Mouse (Mus musculus) cerebellum, postnatal 36 days (tissue): ENCODE results near the gene Dgki.
"Not testable (repeated sequence)": the region's sequence is repeated elsewhere in the genome, so short reads cannot be mapped to it uniquely, and the experiment has no call there.

ENCODE experiments used
- DNase-seq, 2 experiments: peaks; one replicate each; pipeline ENCODE4 v3.0.0; 2021 to 2022; ENCODE audit warnings: mixed read lengths in 2 of 2

Gene Dgki

DNA sequence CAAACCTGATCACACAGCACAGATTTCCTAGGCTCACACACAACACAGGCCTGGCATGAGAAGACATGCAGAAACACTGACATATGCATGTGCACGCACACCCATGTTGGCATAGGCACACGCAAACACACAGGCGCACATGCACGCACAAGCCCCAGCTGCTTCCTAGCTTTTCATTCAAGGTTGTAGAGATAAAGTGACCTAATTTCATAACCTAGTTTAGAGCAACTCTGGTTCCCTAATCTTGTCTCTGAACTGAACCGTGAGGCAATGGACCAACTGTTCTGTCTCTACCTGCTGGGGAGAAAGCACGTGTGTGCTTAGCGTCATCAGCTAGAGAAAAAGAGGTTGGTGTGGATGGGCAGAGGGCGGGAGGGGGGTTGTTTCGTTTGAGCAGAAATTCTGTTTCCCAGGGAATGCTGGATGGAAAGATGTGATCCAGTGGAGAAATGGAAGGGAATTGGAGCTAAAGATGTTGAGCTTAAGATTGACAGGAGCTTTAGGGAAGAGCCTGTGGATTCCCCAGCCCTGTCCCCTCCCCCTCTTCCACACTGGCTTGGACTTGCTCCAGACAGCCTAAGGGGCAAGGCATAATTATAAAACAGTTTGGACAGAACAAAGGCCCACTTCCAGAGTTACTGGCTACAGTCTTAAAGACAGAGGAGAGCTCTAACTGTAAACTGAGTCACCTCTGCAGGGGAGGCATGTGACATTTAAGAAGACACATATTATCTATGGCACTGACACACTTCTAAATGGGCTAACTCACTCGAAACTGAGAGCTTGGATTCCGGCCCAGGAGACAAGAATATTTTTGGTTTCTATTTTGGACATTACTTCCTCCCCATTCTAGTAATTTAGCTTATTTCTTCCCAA, 156.8 kb downstream of the Dgki start:
- peak; percentile 26 to 46 for DNase-seq

DNA sequence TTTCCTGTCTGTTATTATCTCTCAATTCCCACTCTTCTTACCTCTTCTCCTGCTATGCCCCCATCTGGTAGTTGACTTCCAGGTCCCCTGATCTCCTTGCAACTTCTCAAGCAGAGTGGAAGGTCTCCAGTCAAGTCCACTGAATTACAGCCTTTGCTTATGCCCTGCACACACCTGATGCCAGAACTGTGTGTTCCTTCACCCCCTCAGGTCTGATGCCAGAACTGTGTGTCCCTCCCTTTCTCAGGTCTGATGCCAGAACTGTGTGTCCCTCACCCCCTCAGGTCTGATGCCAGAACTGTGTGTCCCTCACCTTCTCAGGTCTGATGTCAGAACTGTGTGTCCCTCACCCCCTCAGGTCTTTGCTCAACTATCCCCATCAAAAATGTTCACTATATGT, 161.2 kb downstream of the Dgki start:
- DNase-seq = no peak

DNA sequence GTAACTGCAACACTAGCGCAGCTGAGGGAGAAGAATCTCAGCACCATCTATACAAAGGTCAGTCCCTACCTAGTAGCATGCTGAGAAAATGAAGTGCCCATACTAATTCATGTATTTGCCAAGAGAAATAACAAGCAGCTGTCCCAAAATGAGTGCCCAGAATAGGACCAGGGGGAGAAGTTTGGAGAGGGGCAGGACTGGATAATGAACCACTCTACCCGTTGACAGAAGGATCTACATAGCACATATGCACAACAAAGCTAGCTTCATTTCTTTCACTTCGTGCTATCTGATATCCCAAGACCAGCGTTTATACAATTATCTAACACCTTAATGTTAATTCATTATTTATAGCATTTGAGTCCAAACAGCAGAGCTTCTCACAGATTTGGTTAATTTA, 168.7 kb downstream of the Dgki start:
- no peak for DNase-seq

DNA sequence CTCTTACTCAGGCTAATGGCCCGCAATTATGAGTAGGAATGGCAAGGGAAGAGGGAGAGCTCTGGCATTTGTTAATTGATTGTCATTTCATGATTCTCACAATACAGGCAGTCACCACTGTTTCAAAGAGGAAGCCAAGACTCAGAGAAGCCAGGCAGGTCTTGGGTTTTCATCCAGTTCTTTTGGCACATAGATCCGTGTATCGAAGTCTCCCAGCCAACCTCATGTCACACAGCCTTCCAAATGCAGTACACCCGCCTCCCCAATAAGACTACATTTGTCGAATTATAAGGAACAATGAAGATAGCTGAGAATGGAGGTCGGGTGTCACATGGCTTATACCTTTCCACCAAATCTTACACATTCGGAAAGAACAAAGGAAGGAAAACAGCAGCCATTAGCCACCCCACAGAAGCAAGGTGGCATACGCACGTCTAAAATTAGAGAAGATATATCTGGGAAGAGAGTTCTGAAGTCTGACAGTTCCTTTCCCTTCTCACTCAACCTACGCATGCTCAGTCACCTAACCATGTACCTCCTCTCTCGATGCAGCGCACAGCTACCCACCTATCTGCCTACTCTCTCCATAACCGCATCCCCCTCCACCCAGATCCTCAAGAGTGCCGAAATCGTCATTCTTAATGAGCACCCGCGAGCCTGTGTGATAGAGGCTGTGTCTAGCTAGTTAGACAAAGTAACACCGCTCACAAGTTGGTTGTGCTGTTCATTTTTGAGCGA, 179.4 kb downstream of the Dgki start:
- DNase-seq = no peak

DNA sequence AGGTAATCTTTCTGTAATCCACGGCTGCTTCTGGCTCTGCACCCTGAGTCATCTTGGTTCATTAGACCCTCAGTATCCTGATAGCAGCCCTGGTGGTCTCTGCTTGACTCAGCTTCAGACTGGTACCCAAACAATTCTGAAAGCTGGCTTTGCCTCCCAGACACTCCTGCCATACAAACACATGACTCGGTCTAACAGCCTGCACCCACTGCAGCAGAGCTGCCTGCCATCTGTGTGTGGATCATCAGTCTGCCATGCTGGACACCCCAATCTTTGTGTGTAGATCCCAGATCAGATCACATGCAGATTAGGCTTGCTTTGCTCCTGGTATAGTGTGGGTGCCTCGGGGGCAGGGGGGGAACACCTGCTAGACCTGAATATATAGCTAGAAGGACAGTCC, 180.8 kb downstream of the Dgki start:
- DNase-seq = no peak

DNA sequence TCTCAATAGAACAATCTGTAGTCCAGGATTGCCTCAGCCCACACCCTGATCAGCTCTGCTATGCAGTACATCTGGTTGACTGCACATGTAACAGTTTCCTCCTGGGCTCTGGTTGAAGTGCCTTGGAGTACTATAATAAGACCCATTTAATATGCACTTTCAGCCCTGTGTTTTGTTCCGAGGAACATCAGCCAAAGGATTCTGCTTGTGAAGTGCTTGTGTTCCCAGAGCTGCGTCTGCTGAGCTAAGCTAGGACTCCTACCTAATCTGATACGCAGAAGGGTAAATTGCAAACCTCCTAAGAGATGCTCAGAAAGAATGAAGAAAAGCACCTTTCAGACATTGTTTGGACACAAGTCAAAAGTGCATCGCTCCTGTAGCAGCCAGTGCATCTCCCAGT, 186.9 kb downstream of the Dgki start:
- DNase-seq = no peak

DNA sequence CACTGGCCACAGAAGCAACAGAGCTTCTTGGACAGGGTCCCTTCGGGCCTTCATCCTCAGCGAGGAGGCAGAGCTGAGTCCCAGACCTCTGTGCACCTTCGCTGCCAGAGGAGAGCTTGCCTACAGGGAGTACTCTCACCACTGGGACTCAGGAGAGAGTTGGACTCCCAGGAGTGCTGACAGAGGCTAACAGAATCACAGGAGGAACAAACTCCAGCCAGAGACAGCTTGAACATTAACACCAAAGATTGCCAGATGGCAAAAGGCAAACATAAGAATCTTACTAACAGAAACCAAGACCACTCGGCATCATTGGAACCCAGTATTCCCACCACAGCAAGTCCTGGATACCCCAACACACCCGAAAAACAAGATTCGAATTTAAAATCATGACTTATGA, 193.7 kb downstream of the Dgki start:
- DNase-seq = not testable (repeated sequence)

DNA sequence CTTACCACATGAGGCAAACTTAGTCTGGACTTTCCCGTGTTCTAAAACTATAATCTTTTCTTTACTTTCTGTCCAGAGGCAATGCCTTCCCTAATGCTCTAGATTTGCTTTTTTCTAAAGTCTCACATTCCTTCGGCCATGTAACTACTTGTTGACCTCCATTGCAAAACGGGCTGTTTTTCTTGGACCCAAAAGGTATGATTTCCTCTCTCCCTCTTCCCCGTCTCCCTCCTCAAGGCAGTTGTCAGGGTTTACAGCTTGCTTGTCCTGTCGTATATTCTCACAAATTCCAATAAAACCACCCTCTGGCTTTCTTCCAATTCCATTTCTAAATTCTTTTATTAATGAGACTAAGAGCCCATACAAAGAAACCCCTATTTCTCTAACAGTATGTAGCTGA, 199.6 kb downstream of the Dgki start:
- DNase-seq = no peak

DNA sequence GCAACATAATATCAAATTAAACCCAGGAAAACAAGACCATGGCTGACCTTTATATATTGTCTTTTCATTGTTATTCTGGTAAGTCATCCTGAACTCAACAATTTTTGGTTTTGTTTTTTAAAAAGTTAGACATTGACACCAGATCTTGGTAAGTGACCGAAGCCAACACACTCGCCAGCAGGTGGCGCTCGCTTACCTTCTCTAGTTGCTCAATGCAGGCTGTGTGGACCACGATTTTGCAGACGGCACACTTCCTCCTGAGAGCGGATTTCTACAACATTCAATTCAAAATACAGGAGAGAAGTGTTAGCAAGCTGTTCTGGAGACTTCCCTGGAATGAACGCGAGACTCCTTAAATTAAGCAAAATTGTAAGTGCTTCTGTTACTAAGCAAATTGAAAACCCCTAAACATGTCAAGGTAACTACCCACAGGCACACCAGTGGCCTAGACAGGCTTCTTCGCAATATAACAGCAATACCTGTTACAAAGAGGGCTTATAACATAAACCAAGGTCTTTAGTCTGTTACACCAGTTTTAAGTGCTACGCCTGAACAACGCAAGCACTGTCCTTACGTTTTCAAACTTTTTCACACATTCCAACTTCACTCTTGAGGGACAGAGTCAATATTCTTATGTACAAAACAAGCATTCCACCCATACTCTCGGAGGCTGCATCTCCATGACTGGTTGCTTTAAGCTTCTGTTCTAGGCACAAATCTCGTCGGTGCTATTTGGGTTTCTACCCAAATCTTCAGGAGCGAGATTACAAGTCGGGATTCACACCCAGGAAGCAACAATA, 202.4 kb downstream of the Dgki start:
- peak; percentile 84 to 90 for DNase-seq

DNA sequence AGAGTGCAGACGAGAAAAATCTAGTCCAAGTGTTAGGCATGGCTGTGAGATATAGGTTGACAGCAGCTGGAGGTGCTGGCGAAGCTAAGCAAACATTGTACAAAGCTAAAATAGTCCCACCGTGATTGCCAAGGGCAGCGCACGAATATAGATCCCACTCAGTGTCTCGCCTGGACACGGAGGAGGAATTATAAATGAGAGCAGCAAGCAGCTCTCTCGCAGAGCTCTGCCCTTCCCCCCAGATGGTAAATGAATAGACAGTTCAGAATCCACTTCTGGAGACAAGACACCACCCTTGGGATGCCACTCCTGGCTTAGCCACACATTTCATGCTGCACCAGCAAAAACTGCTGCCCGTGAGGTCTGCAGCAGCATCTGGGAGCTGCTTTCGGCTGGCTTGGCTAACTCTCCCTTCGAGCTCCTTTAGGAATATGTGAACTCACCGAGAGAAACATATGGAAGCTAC, 203.1 kb downstream of the Dgki start:
- DNase-seq = no peak

DNA sequence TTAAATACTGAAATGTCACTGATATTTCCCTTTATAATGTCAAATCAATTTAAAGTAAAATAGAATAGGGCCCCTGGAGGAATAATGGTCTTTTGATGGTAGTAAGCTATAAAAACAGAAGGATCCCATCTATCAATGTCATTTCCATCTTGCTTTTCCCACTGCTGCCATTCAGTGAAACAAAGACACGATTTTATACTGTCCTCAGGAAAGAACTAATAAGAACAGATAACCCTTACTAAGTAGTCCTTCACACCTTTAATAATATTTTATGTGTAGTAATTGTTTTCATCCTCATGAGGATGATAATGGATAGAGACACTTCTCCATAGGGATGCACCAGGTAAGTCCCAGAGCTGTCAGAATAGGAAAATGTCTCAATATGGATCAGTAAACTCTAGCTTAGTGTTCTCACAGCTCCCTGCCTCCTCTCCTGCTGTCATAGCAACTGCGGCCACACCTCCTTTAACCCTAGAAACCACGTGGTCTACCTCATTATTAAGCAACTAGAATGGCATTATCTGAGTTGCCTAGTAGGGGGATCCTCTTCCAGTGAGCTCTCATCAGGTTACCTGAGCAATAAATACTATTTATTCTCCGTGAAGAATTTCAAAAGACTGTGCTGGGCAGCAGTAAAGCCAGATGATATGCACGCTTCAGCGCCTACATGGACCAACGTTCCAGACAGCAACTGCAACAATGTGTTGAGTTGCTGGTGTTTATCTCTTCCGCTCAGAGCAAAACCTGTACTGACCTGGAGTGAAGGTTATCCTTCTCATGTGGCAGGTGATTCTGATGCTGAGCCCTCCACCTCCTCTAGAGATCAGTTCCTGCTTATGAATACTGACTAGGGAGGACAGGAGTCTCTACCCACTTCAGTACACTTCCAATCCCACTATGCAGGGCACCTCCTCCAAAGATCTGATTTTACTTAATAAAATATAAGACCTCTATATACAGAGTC, 210.6 kb downstream of the Dgki start:
- DNase-seq = no peak

DNA sequence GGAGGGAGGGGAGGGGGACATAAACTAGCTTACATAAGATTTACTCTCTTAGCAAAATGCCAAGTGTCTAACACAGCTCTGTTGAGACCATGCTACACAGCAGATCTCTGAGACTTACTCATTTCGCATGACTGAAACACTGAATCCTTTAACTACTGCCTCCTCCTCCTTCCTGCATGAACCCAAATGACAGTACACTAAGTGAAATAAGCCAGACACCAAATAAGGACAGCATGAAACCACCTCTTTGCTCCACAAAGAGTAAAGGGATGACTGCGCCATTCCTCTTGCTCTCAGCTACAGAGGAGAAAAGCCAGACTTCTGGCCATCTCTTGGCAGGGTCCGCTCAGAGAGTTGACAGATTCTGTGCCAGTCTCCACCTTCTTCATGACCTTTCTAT, 217.0 kb downstream of the Dgki start:
- DNase-seq = no peak

DNA sequence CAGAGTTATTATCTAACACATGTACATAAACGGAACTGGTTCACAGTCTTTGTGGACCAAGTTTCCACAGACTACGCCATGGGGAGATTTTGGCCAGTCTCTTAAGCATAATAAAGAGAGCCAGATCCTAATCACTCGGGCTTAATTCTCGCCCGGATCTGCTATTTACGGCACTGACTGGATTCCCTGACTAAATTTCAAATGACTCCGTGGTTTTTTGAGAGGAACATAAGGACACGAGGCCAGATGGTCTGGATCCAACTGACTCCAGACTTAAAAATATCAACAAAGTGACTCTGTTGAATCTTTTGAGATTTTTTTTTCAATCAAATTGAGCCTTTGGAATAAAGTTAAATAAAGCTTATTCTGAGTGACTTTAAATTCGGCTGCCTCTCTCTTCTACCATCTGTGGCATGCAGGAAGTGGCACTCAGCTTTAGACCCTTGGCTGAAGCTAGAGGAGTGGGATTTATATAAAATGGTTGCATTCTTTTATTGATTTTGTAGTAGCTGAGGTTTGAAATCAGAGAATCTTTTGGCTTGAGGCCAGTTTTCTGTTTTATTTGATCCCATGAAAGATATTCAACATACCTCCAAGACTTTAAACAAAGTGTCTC, 227.5 kb downstream of the Dgki start:
- DNase-seq = peak in 1 of 2 experiments; percentile 31

DNA sequence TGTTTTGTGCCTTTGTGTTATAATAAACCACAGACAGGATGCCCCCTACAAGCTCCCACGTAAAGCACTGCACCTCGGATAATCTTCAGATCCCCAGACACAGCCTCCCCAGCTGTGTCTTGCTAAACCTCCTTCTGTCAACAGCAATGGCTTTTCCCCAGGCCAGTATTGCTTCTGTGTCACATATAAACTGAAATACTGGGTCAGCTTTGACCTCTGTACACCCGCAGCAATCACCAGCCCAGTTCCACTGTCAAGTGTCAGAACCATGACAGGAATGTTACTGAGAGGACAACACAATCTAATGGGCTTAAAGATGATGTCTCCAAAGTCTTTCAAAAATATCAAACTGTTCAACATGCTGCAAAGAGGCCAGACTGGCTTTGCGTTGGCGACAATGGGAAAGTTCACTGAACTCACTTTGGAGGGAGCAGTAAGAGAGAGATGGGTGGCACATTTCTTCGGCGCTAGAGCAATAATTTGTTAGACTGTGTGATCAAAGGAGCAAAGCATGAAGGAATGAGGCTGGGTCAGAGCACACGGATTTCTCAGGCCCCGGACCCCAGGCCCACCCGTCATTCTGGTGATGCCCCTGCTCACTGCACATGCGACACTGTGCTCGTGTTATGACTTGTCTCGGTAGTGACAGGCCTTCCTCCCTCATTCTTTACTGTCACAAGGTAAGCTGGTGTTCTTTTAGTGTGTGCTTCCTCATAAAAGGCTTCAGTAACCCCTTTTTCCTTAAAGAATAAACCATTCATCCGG, 230.0 kb downstream of the Dgki start:
- no peak for DNase-seq

DNA sequence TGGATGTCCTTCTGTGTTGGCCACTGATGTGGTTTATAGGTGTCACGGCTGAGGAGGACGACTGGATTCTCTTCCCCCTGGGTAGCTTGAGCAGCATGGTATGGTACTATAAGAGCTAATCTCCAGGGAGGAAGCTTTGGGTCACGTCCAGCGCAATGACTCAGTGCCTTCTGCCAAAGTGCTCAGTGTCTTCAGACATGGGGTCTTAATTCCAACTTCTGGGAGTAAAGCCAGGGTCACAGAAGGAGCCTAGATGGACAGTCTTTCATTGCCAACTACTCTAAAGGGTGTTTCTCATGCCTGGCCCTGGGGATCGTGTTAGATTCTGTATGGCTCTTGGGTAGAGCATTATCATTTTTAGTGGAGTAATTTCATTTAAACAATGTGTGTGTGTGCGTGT, 231.2 kb downstream of the Dgki start:
- DNase-seq = peak; percentile 46 to 62

DNA sequence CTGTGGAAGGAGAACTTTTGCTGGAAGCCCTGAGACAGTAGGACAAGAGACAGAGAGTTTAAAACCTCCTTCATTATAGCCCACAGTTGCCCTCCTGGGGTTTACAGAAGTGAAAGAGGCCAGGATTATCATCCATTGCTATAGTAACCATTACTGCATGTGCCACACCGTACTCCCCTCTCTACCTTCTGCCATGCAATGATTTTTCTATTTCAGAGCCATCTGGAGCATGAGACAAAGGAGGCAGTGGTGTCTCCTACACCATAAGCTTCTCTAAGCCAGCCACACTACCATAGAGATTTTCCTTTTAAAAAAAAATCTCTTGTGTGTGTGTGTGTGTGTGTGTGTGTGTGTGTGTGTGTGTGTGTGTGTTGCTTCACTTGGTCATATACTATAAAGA, 232.6 kb downstream of the Dgki start:
- no peak for DNase-seq

DNA sequence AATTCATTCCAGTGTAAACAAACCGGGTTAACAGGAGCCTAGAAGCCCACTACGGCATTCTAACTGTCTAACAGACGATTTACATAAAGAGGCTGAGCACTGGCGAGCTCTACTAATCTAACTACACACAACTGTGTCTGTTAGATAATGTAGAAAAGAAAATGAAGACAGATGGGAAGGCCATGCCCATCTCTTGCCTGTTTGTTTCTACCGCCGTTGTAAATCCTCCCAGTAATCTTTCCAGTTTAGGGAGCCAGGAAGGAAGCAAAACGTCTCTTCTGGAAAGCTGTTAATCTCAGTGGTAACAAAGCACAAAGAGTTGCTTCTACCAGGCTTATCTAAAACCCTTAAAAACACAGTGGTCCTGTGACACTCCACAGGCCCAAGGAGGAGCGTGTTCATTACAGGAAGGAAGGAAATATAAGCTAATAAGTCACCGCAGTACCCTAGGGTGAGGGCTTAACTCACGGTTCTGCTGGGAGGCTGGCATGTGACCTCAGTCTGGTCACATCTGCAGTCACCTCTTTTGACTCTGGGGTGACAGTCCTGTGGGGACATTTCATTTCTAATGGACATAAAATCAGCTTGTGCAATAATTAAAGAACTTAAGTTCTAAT, 235.7 kb downstream of the Dgki start:
- no peak for DNase-seq

DNA sequence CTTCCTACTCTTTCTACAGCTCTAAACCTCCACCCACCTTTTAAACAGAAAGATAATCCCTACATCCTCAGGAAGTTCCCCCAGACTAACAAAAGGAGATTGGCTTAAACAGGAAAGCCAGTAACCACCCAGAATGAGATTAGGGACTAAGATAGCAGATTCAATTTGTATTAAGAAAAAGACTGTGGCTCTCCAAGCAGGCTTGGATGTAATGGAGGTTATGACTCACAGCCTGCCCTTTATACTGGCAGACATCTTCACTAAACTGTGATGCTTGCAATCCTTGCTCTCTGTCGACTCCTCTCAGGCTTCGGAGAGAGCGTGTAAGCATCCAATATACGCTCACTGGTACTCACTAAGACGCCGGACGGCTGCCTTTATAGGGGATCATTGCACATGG, 236.7 kb downstream of the Dgki start:
- DNase-seq = no peak

DNA sequence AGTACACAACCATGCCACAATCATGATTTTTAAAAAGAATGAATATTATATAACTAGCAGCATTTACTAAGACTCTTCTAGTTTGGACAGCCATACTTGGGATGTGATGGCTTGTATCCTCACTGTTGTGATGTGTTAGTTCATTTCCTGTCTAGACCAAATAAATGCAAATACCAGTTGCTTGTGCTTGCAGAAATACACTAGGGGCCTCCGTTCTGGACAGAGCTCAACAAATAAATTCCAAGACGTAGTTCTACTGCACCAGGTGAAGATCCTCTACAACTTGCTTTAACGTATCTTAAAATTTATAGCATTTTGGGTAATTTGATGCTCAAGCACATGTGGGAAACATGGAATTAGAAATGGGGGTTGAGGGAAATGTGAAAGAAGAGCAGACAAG, 239.9 kb downstream of the Dgki start:
- no peak for DNase-seq

DNA sequence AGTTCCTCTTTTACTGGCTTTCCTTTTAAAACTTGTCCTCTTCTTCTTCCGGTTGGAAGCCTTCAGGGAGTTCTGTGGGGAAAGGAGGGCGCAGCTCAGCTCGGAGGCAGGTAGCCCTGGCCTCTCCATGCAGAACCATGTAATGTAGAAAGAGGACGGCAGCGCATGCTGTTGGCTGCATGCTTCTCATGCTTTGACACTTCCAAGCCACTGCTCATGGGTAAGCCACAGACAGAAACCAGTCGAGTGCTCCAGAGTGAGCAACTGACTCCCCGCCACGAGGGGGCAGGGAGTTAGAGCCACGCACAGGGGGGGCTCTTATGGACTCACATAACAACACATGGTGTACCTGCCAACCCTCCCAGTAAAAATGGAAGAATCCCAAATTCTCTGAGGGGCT, 242.0 kb downstream of the Dgki start:
- no peak for DNase-seq
